Mouse (Mus musculus): Measurements from ENCODE around the gene Immp2l. TPM values are rescaled to one million over a fixed set of nuclear protein-coding genes. Genes with fewer than 3 reads are reported as not detected.

Immp2l gene
- total and polyA plus RNA-seq, 2 experiments from 2014 or later: 9.4 to 16.6 TPM

DNA sequence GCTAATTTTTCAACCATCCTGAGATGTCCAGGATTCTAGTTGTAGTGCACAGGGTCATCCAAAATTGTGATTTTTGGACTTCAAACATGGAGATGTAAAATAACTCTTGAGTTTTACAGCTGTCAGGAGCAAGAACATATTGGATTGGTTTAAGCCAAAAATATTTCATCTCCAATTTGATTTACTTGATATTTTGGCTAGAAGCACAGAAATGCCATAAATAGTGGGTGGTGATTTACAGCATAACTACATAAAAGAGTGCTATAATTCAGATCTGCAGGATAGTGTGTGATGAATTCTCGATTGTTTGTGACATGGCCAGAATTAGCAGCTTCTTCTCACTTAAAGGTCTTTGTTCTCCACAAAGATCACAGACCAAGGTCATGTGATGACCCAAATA, 884.1 kb downstream of the Immp2l start:
- no peaks in the 10 kb centered on the region for H3K36me3 ChIP-seq (ENCODE audit: insufficient read depth, low read length)
- no peaks in the 10 kb centered on the region for H3K9me3 ChIP-seq (ENCODE audit: low read length)
- H3K4me2 ChIP-seq (ENCODE audit: low read depth, low read length, poor library complexity, severe bottlenecking): no peak overlapping the region
- ATAC-seq (ENCODE audit: low FRiP score) (no peak), DNase-seq (ENCODE audit: low spot score) (no peak)
- TF ChIP-seq CTCF (IDR thresholded peaks at IDR 0.05): no peak
- H3K4me3 ChIP-seq (ENCODE audit: low read depth, low read length): no peak overlapping the region
- H3K9ac ChIP-seq (replicated peaks; ENCODE audit: low read length, poor library complexity, severe bottlenecking): no peak overlapping the region
- WGBS: 89% methylated on average over 1 of the region's 1 CpGs
- H3K27ac ChIP-seq (ENCODE audit: low read depth, low read length): no peak overlapping the region
- no peaks in the 10 kb centered on the region for H3K27me3 ChIP-seq (ENCODE audit: insufficient read depth, low read length)
- no peaks in the 10 kb centered on the region for H3K4me1 ChIP-seq (ENCODE audit: insufficient read depth, low read length)

DNA sequence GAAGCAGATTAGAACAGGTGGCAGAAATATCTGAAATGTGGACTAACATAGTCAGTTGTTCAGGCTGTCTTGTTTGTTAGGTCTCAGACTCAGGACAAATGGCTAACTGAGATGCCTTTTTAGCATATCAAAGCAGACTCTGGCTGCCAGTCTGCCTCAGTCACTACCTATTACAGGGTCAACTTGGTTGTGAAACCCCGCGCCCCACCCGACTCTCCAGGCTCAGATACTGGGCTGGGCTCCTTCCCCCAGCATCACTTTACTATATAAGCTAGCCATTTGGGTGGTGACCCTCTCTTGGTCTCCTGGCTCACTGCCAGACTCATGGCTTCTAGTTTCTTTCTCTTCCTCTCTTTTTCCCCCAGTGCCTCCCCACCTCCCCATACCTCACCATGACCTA, 887.7 kb downstream of the Immp2l start:
- H3K27ac ChIP-seq (ENCODE audit: low read depth, low read length): no peak overlapping the region
- no peak for TF ChIP-seq CTCF (IDR thresholded peaks at IDR 0.05)
- H3K9me3 ChIP-seq (ENCODE audit: low read length): no peaks in the 10 kb centered on the region
- no peak overlapping the region for H3K9ac ChIP-seq (replicated peaks; ENCODE audit: low read length, poor library complexity, severe bottlenecking)
- no peaks in the 10 kb centered on the region for H3K4me1 ChIP-seq (ENCODE audit: insufficient read depth, low read length)
- no peaks in the 10 kb centered on the region for H3K27me3 ChIP-seq (ENCODE audit: insufficient read depth, low read length)
- H3K4me3 ChIP-seq (ENCODE audit: low read depth, low read length): no peak overlapping the region
- ATAC-seq (ENCODE audit: low FRiP score) (no peak), DNase-seq (ENCODE audit: low spot score) (no peak)
- H3K4me2 ChIP-seq (ENCODE audit: low read depth, low read length, poor library complexity, severe bottlenecking): no peak overlapping the region
- 81% methylated on average over 3 of the region's 3 CpGs for whole genome bisulfite sequencing
- no peaks in the 10 kb centered on the region for H3K36me3 ChIP-seq (ENCODE audit: insufficient read depth, low read length)

DNA sequence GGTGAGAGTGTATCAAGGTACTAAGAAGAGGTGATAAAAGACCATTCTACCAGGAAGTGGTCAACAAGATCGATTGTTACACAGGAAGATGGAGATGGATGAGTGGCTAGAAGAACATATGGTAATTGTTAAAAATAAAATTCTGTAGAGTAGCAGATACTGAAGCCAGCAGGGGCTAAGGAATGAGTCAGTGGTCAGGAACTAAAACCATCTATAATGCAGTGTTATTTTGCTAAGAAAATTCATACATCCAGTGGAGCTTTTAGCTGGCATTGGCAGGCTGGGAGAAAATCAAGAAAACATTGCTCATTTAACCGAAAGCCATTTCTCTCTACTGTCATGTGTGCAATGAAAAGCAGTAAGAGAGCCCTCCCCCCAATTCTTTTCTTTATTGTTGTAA, 913.9 kb downstream of the Immp2l start:
- WGBS: 91% methylated on average over 2 of the region's 2 CpGs
- Histone ChIP-seq H3K36me3 (ENCODE audit: insufficient read depth, low read length) (no peaks in the 10 kb centered on the region), H3K4me1 (ENCODE audit: insufficient read depth, low read length) (no peaks in the 10 kb centered on the region), H3K9me3 (ENCODE audit: low read length) (no peaks in the 10 kb centered on the region), H3K27me3 (ENCODE audit: insufficient read depth, low read length) (no peaks in the 10 kb centered on the region), H3K27ac (ENCODE audit: low read depth, low read length) (no peak overlapping the region), H3K9ac (replicated peaks; ENCODE audit: low read length, poor library complexity, severe bottlenecking) (no peak overlapping the region), H3K4me3 (ENCODE audit: low read depth, low read length) (no peak overlapping the region), H3K4me2 (ENCODE audit: low read depth, low read length, poor library complexity, severe bottlenecking) (no peak overlapping the region)
- ATAC-seq (ENCODE audit: low FRiP score) (no peak), DNase-seq (ENCODE audit: low spot score) (no peak)
- TF ChIP-seq CTCF (IDR thresholded peaks at IDR 0.05): no peak

DNA sequence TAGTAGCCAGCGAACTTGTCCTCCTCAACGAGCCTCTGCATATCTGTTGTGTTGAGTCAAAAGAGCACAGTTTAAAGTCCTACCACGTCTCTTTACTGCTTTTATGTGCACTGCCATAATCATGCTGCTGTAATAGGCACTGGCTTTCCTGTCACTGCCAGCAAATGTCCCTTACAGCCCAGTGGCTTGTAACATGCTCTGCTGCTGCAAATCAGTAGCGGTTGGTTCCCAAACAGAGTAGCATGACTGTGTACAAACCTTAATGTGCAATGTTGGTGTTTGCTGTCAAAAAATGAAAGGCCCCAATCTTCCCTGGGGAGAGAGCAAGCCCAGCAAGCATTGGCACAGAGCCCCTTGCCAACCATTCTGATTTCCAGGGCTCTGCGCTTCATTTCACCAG, 918.0 kb downstream of the Immp2l start:
- Histone ChIP-seq H3K27me3 (ENCODE audit: insufficient read depth, low read length) (no peaks in the 10 kb centered on the region), H3K36me3 (ENCODE audit: insufficient read depth, low read length) (no peaks in the 10 kb centered on the region), H3K9me3 (ENCODE audit: low read length) (no peaks in the 10 kb centered on the region), H3K4me2 (ENCODE audit: low read depth, low read length, poor library complexity, severe bottlenecking) (no peak overlapping the region), H3K4me3 (ENCODE audit: low read depth, low read length) (no peak overlapping the region), H3K4me1 (ENCODE audit: insufficient read depth, low read length) (no peaks in the 10 kb centered on the region), H3K27ac (ENCODE audit: low read depth, low read length) (no peak overlapping the region), H3K9ac (replicated peaks; ENCODE audit: low read length, poor library complexity, severe bottlenecking) (no peak overlapping the region)
- ATAC-seq (ENCODE audit: low FRiP score): no peak
- WGBS: 80% methylated on average over 5 of the region's 5 CpGs
- DNase-seq (ENCODE audit: low spot score): peak; percentile 41
- TF ChIP-seq CTCF (IDR thresholded peaks at IDR 0.05): no peak

DNA sequence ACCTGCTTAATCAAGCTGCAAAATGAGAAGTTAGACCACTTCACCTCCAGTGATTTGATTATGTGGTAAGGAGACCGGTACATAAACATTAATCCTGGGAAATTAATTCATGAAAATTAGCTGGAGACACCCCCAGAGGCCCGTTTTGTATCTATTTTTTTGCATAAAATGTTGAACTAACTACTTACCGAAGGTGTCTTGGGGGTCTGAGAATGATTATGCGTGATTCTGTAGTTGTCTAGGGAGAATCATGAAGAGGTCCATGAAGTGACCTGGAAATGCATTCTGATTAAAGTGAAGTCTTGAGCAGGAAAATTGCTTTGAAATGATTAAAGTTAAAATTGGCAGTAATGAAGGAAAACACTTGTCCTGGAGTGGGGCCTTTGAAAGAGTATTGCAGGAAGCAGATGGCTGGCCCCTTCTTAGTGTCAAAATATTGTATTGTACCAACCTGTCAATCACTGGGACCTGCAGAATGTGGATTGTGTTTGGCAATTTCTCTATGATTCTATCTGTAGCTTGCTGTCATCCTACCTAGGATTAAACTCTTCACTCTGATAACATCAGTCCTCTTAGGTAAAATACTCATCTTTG, 920.3 kb downstream of the Immp2l start:
- no peak overlapping the region for H3K9ac ChIP-seq (replicated peaks; ENCODE audit: low read length, poor library complexity, severe bottlenecking)
- no peaks in the 10 kb centered on the region for H3K9me3 ChIP-seq (ENCODE audit: low read length)
- H3K36me3 ChIP-seq (ENCODE audit: insufficient read depth, low read length): no peaks in the 10 kb centered on the region
- 56% methylated on average over 4 of the region's 4 CpGs for WGBS
- DNase-seq (ENCODE audit: low spot score) (no peak), ATAC-seq (ENCODE audit: low FRiP score) (no peak)
- H3K27ac ChIP-seq (ENCODE audit: low read depth, low read length): no peak overlapping the region
- H3K4me1 ChIP-seq (ENCODE audit: insufficient read depth, low read length): no peaks in the 10 kb centered on the region
- no peak for TF ChIP-seq CTCF (IDR thresholded peaks at IDR 0.05)
- no peaks in the 10 kb centered on the region for H3K27me3 ChIP-seq (ENCODE audit: insufficient read depth, low read length)
- no peak overlapping the region for H3K4me3 ChIP-seq (ENCODE audit: low read depth, low read length)
- H3K4me2 ChIP-seq (ENCODE audit: low read depth, low read length, poor library complexity, severe bottlenecking): no peak overlapping the region

DNA sequence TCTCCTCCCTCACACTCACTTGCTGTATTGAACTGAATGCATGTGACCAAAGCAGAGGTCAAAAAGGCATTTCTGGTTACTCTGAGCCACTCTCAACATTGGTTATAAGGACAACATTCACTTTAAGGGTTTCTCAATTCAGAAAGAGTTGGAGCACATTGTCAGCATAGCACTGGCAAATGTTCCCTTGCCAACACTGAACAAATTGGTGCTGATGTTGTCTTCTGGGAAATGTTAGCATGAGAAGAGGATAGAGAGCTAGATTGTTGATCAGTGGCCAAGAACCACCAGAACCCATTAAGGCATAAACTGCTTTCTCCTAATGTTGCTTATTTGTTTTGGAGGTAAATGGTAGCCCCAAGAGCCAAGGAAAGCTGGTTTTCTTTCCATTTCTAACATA, 922.6 kb downstream of the Immp2l start:
- Histone ChIP-seq H3K27me3 (ENCODE audit: insufficient read depth, low read length) (no peaks in the 10 kb centered on the region), H3K4me2 (ENCODE audit: low read depth, low read length, poor library complexity, severe bottlenecking) (no peak overlapping the region), H3K9ac (replicated peaks; ENCODE audit: low read length, poor library complexity, severe bottlenecking) (no peak overlapping the region), H3K9me3 (ENCODE audit: low read length) (no peaks in the 10 kb centered on the region), H3K36me3 (ENCODE audit: insufficient read depth, low read length) (no peaks in the 10 kb centered on the region), H3K4me1 (ENCODE audit: insufficient read depth, low read length) (no peaks in the 10 kb centered on the region), H3K27ac (ENCODE audit: low read depth, low read length) (no peak overlapping the region), H3K4me3 (ENCODE audit: low read depth, low read length) (no peak overlapping the region)
- no peak for TF ChIP-seq CTCF (IDR thresholded peaks at IDR 0.05)
- ATAC-seq (ENCODE audit: low FRiP score): no peak
- no peak for DNase-seq (ENCODE audit: low spot score)

All from midbrain, postnatal 0 days (tissue).